Mouse (Mus musculus) heart, postnatal 4 days (tissue): ENCODE data around the gene Gm10696. TPM values are rescaled to one million over a fixed set of nuclear protein-coding genes. Genes with fewer than 3 reads are reported as not detected.
"Not testable (repeated sequence)": the region's sequence is repeated elsewhere in the genome, so short reads cannot be mapped to it uniquely, and the experiment has no call there.

Experiments
- DNase-seq: peaks from one replicate; pipeline ENCODE4 v3.0.0; 2021
- total RNA-seq, 2 experiments: library from RNA; stranded (reverse); gene quantifications; 2 replicates each; pipeline ENCODE4 v1.2.3; 2021

The Gm10696 gene
- total RNA-seq, result not detected

GRCm38 (mm10) chr3:94178093-94178492 lies at the start of gene Gm10696:
Gm10696 (minus strand) TSS chr3:94178193.
- not testable (repeated sequence) for DNase-seq

GRCm38 (mm10) chr3:94196414-94196813 lies 18.4 kb upstream of the Gm10696 start, which contains the start of gene Gm5286:
Gm5286 (plus strand) TSS chr3:94196714.
- DNase-seq, result not testable (repeated sequence)

GRCm38 (mm10) chr3:94167351-94167750 lies 10.6 kb downstream of the Gm10696 start:
- DNase-seq, result not testable (repeated sequence)

Other genes with a start within 250 kb of the Gm10696 start
- not detected for gene Gm9117, start 234.7 kb downstream of the Gm10696 start, total RNA-seq
- gene Tdpoz5, start 216.9 kb downstream of the Gm10696 start, total RNA-seq, result not detected
- gene Gm9125, start 123.3 kb downstream of the Gm10696 start, total RNA-seq, result not detected
- gene Gm10697, start 105.5 kb downstream of the Gm10696 start, total RNA-seq, result not detected
- not detected for gene Gm5286, start 18.5 kb upstream of the Gm10696 start, total RNA-seq
- gene Gm4778, start 85.8 kb upstream of the Gm10696 start, total RNA-seq, result not detected
- 10 to 100 TPM; 12.7 to 13.5 TPM for gene Them4, start 131.9 kb upstream of the Gm10696 start, total RNA-seq
- gene Them5, start 163.9 kb upstream of the Gm10696 start, total RNA-seq, result not detected
- not detected for gene C2cd4d, start 184.2 kb upstream of the Gm10696 start, total RNA-seq
- gene Rorc, start 194.6 kb upstream of the Gm10696 start, total RNA-seq, result 10 to 100 TPM; 17.7 to 18.1 TPM
- gene Lingo4, start 220.3 kb upstream of the Gm10696 start, total RNA-seq, result under 1 TPM in 1 of 2 experiments, not detected in 1; 0.11 TPM
- 1 to 10 TPM; 5.8 to 7.2 TPM for gene Tdrkh, start 235.1 kb upstream of the Gm10696 start, total RNA-seq